Mouse (Mus musculus): ENCODE data around the gene Sesn2. TPM values are rescaled to one million over a fixed set of nuclear protein-coding genes. Genes with fewer than 3 reads are reported as not detected.
A peak's percentile ranks its signal among the peaks of the same experiment; 100 is the strongest.
"Not testable (repeated sequence)": the region's sequence is repeated elsewhere in the genome, so short reads cannot be mapped to it uniquely, and the experiment has no call there.

Gene Sesn2
- total RNA-seq, 2 experiments from 2014 or later: 14.4 to 16.8 TPM

- no peak for DNase-seq (ENCODE audit: low spot score in 2 of 2)
These were observed 25.5 kb downstream of the Sesn2 start for GRCm38 (mm10) chr4:132484820-132485219.

- DNase-seq (ENCODE audit: low spot score in 2 of 2): no peak
These were observed 26.1 kb downstream of the Sesn2 start for GRCm38 (mm10) chr4:132484231-132484630.

DNA sequence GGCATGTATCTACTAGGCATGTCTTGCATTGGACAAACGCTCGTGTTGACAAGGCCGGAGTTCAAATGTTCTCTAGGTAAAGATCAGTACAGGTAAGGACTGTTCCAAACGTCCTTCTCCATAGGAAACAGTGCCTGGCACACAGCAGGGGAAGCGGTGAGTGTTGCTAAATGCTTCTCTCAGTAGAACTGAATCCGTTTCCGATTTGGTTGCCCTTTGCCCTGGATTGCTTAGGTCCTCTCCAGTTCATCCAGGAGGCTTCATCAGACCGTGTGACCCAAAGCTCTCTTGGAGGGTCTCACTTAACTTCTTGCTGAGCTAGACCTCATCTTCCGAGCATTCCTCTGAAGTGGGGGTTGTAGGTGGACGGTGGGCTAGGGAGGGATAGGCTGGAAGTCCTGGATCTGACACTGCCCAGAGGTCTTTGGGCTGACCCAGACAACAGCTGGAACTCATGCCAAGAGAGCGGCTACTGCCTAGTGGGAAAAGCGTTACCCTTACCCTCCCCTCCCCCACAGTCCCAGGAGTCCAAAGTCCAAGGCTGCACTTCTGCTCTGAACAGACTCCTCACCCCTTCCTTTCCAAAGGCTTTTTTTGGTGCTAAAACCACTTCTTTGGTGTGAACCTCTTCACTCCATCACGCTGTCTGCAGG lies 27.2 kb downstream of the Sesn2 start:
- DNase-seq (ENCODE audit: low spot score in 2 of 2): no peak

DNA sequence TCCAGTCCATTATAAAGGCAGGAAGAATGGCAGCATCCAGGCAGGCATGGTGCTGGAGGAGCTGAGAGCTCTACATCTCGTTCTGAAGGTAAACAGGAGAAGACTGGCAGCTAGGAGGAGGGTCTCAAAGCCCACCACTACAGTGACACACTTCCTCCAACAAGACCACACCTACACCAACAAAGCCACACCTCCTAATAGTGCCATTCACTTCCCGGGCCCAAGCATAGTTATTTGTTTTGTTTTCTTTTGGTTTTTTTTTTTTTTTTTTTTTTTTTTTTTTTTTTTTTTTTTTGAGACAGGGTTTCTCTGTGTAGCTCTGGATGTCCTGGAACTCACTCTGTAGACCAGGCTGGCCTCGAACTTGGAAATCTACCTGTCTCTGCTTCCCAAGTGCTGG lies 28.2 kb downstream of the Sesn2 start:
- DNase-seq (ENCODE audit: low spot score in 2 of 2): not testable (repeated sequence)

GRCm38 (mm10) chr4:132477833-132478232 lies 32.5 kb downstream of the Sesn2 start:
- DNase-seq (ENCODE audit: low spot score in 2 of 2): no peak

- DNase-seq (ENCODE audit: low spot score in 2 of 2): no peak
These were observed 34.1 kb downstream of the Sesn2 start for GRCm38 (mm10) chr4:132475895-132476878.

DNA sequence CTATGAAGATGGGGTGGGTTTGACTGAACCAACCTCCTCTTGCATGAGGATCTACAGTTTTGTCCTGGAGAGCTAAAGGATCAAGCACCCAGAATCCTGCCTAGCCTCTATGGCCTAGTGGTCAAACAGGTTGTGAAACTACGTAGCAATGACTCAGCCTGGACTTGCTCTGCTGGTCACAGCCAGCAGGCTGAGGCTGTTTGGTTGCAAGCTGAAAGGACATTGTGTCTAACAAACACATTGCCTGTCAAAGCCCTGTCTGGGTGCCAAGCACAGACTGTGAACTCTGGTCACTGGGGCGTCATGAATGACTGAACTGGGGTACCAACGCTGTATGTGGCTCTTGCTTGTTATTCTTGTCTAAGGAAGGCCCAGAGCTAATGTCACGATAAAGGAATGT lies 35.7 kb downstream of the Sesn2 start:
- peak in 1 of 2 experiments; percentile 32 for DNase-seq (ENCODE audit: low spot score in 2 of 2)

DNA sequence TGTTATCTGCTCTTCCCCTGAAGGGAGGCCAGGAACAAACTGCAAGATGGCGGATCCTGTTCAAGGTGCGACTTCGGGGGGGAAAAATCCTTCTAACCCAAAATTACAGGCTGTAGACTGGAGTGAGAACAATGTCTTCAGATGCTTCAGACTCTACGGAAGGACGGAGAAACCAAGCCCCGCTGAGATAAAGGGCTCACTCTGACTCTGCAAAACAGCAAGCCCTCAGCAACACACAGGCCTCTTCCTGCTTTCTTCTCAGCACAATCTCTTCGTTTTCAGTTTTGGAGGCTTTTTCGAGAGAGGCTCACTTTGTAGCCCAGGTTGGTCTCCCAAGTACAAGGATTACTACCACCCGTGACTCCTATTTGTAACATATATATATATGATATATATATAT lies 36.9 kb downstream of the Sesn2 start:
- DNase-seq (ENCODE audit: low spot score in 2 of 2): no peak

GRCm38 (mm10) chr4:132469873-132470272 lies 40.4 kb downstream of the Sesn2 start:
- DNase-seq (ENCODE audit: low spot score in 2 of 2): no peak

DNA sequence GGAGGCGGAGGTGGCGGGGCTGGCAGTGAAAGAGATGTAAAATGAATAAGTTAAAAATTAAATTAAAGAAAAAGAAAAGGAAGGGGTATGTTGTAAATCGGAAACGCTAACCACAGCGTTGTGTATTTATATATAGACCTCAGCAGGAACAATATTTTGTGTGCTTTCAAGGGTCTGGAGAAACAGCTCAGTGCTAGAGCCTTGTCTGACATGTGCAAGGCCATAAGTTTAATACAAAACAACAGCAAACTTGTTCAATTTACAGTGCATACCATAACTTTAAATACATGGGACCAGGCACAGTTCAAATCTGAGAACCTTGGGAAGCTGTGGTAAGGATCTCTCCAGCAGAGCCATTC lies 46.1 kb downstream of the Sesn2 start:
- DNase-seq (ENCODE audit: low spot score in 2 of 2): no peak

DNA sequence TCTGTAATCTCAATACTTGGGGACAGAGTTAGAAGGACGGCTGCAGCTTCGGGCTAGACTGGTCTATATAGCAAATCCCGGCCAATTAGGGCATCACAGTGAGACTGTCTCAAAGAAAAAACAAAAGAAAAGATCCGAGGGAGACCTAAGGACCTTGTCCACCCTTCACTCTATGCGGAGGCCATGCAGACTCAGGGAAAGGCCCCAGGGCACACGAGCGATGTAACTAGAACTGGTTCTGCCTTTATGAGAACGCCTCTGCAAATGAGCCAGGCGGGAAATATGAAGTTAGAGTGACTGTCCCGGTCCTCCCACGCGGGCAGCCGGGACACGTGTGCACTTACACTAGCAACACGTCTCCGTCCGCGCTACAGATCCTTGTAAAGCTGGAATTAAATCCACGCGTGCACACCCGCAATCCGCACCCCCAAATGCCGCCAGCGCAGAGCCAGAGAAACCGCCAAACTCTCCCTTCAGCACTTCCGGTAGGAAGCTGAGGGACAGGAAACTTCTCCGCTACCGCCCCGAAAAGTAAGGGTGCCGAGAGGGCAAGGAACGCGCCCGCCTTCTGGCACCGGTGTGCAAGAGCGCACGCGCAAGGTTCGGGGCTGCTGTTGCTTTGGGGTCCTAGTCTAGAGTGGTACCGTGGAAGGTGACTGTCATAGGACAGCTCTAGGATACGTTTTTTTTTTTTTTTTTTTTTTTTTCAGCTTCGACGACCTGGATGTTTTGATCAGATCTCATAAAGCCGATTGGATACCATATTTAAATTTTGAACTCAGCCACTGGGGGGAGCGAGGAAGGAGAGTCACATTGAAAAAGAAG lies 46.7 kb downstream of the Sesn2 start, which contains the start of gene Med18:
Med18 (minus strand) TSS at position 492 of the 825 bp plus-strand sequence.
- peak; percentile 92 to 97 for DNase-seq (ENCODE audit: low spot score in 2 of 2)

DNA sequence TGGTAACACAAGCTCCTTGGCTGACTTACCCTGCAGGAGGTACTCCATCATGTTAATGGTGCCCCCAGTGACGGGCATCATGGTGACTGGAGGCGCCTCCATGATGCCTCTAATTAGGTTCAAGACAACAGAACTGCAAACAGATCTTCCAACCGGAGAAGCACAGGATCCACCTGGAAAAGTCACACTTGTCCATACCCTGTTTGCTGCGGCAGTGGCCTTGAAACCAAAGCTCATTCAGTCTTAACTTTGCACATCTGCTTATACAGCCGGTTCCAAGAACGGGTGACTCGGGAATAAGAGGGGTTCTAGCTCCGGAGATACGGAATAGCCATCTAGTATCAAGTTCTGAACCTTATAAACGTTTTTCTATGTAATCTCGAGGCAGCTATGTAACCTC lies 47.5 kb downstream of the Sesn2 start:
- no peak for DNase-seq (ENCODE audit: low spot score in 2 of 2)

GRCm38 (mm10) chr4:132460225-132460624 lies 50.1 kb downstream of the Sesn2 start:
- DNase-seq (ENCODE audit: low spot score in 2 of 2): no peak

DNA sequence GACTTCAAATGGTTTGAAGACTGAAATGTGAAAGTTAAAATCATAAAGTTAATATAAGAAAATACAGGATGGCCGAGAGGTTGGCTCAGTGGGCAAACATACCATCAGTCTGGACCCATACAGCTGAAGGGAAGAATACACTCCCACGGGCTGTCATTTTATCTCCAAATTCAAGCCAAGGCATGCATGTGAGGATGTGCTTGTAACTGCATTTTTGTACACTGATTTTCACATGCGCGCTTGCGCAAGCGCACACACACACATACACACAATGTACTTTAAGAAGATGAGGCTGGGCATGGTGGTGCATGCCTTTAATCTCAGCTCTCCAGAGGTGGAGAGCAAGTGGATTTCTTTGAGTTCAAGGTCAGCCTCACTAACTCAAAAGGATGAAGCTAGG lies 54.7 kb downstream of the Sesn2 start:
- no peak for DNase-seq (ENCODE audit: low spot score in 2 of 2)

- no peak for DNase-seq (ENCODE audit: low spot score in 2 of 2)
These were observed 55.2 kb downstream of the Sesn2 start for GRCm38 (mm10) chr4:132455146-132455545.

GRCm38 (mm10) chr4:132454216-132454615 lies 56.1 kb downstream of the Sesn2 start:
- DNase-seq (ENCODE audit: low spot score in 2 of 2): no peak

- no peak for DNase-seq (ENCODE audit: low spot score in 2 of 2)
These were observed 60.5 kb downstream of the Sesn2 start for GRCm38 (mm10) chr4:132449778-132450177.

- DNase-seq (ENCODE audit: low spot score in 2 of 2): no peak
These were observed 64.2 kb downstream of the Sesn2 start for GRCm38 (mm10) chr4:132446105-132446504.

GRCm38 (mm10) chr4:132444516-132444915 lies 65.8 kb downstream of the Sesn2 start:
- no peak for DNase-seq (ENCODE audit: low spot score in 2 of 2)
